Mouse (Mus musculus) activated CD4-positive, CD25-positive, alpha-beta regulatory T cell, adult 9 weeks (primary cell): ENCODE results near the gene Dmrtc1a. TPM values are rescaled to one million over a fixed set of nuclear protein-coding genes. Genes with fewer than 3 reads are reported as not detected.

Experiments
- polyA plus RNA-seq: library from polyadenylated mRNA; unstranded; fragments of 100-300 nt; shearing (Covaris generic); gene quantifications from one replicate; pipeline ENCODE4 v1.2.1, GENCODE M21; 2017

Gene Dmrtc1a
- not detected for polyA plus RNA-seq

DNA sequence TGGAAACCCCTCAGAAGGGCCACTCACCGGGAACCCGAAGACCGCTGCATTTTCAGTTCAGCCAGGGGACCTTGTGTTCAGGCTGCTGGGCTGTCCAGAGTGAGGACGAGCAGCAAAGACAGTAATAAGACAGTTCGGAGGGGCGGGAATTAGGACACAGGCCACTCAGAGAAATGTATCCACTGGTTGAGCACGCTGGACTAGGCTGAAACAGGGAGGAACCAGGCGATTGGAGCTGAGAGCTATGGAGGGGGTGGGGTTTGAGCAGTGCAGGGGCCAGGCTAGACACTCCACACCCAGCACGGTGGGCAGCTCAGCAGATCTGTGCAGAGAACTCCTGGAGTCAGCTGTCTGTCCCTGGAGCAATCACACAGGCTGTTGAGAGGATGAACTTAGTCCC is at the start of gene Dmrtc1a, which contains the start of gene 1700011M02Rik:
Dmrtc1a (minus strand) TSS at position 101 of the 400 bp plus-strand sequence.
1700011M02Rik (plus strand) TSS at position 319 of the 400 bp plus-strand sequence.

DNA sequence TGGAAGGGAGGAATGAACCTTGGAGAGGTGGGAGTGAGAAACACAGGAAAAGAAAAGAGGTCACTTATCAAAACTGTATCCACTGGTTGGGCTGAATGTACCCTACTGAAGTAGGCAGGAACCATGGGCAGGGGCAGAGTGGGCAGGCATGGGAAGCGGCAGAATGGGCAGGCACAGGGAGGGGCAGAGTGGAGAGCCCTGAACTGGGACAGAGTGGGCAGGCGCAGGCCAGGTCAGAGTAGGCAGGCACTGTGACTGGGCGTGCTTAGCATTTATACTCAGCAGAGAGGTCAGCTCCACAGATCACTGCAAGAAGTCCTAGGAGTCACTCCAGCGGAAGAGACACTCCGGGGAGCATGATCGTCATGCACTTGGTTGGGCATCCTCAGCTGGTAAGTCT is 19.6 kb upstream of the Dmrtc1a start, which contains the start of gene 1700018G05Rik:
1700018G05Rik (plus strand) TSS at position 301 of the 400 bp plus-strand sequence.

DNA sequence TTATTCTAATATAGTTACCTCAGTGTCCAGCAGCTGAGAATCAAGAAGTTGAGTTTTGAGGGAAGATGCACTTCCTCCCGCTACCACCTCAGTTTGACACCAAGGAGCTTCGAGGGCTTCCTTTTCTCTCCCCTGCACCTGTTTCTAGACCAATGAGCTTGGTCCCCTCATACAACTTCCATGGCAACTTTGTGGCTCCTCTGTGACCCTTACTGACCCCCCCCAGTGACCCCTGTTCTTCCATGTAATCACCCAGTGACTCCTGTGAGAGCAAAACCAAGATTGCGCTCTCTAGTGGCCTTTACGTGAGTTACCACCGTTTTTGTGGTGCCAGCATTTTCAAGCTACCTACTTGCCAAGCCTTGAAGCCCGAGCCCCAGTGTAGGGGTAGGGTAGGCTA is 40.6 kb downstream of the Dmrtc1a start, which contains the start of gene 1700031F05Rik:
1700031F05Rik (minus strand) TSS at position 101 of the 400 bp plus-strand sequence.

DNA sequence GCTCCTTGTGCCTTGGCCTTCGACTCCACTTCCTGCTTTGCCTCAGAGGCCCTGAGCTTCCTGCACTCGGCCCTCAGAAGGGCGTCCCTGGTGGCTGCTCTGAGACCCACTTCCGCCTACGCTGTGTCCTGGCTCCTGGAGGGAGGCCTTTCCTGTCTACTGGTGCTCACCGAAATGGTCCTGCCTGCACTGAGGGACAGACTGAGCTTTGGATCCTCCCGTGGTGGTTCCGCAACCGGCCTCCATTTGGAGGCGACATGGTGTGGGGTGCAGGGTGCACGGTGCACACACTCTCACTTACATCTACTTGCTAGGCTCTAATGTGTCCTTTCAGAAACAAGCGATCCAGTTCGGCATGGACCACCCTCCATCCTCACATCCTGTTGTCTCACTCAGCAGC is 54.0 kb downstream of the Dmrtc1a start, which contains the start of gene Dmrtc1c2:
Dmrtc1c2 (minus strand) TSS at position 101 of the 400 bp plus-strand sequence.

Other genes with a start within 250 kb of the Dmrtc1a start
- gene Gm3880, start 221.7 kb downstream of the Dmrtc1a start, polyA plus RNA-seq, result not detected
- gene Gm9112, start 201.1 kb downstream of the Dmrtc1a start, polyA plus RNA-seq, result not detected
- gene Dmrtc1b, start 200.8 kb downstream of the Dmrtc1a start, polyA plus RNA-seq, result not detected
- not detected for gene Dmrtc1c1, start 105.7 kb downstream of the Dmrtc1a start, polyA plus RNA-seq
- gene Dmrtc1c2, start 54.1 kb downstream of the Dmrtc1a start, polyA plus RNA-seq, result not detected
- not detected for gene 1700031F05Rik, start 40.7 kb downstream of the Dmrtc1a start, polyA plus RNA-seq
- gene 1700011M02Rik, start 218 bp upstream of the Dmrtc1a start, polyA plus RNA-seq, result not detected
- not detected for gene 1700018G05Rik, start 19.7 kb upstream of the Dmrtc1a start, polyA plus RNA-seq